Mouse (Mus musculus) intestine, embryonic 16.5 days (tissue): ENCODE results near the gene Ccdc182. TPM values are rescaled to one million over a fixed set of nuclear protein-coding genes. Genes with fewer than 3 reads are reported as not detected.

Experiments used
- ATAC-seq: fragments of 200-750 bp; cut with Nextera tagmentation; 2 replicates; pipeline ENCODE4 v1.8.0; 2017; ENCODE audit warnings: moderate TSS enrichment, moderate library complexity
- H3K27ac ChIP-seq: fragments of 300-500 bp; sonication (generic); 2 replicates; pipeline ENCODE4 v1.5.1; 2014; ENCODE audit warnings: mild to moderate bottlenecking, low read length
- H3K27me3 ChIP-seq: fragments of 300-500 bp; sonication (generic); replicated peaks from 2 replicates; pipeline ENCODE4 v1.6.1; 2014; ENCODE audit warnings: low read length, control low read depth, mixed read lengths; ENCODE audit not compliant: control insufficient read depth, insufficient read depth
- H3K36me3 ChIP-seq: fragments of 300-500 bp; sonication (generic); 2 replicates; pipeline ENCODE4 v1.6.1; 2014; ENCODE audit warnings: low read length, control low read depth; ENCODE audit not compliant: control insufficient read depth, insufficient read depth
- H3K4me1 ChIP-seq: fragments of 300-500 bp; sonication (generic); 2 replicates; pipeline ENCODE4 v1.6.1; 2014; ENCODE audit warnings: low read length, control low read depth, mixed read lengths; ENCODE audit not compliant: control insufficient read depth, insufficient read depth
- H3K4me2 ChIP-seq: fragments of 300-500 bp; sonication (generic); 2 replicates; pipeline ENCODE4 v1.6.1; 2014; ENCODE audit warnings: low read depth, low read length, control low read depth
- H3K4me3 ChIP-seq: fragments of 300-500 bp; sonication (generic); 2 replicates; pipeline ENCODE4 v1.5.1; 2014; ENCODE audit warnings: mild to moderate bottlenecking, low read length
- H3K9ac ChIP-seq: fragments of 300-500 bp; sonication (generic); 2 replicates; pipeline ENCODE4 v1.6.1; 2014; ENCODE audit warnings: low read depth, low read length
- H3K9me3 ChIP-seq: fragments of 300-500 bp; sonication (generic); 2 replicates; pipeline ENCODE4 v1.6.1; 2016; ENCODE audit warnings: low read length, control low read depth; ENCODE audit not compliant: control insufficient read depth
- WGBS: fragments of 180-500 bp; shearing (Covaris S2); extraction: QIAGEN DNeasy Blood & Tissue Kit; methylation state at CpG from one replicate; pipeline ENCODE4 v1.1.7; 2014; 5-methylcytosine and 5-hydroxymethylcytosine counted together
- polyA plus RNA-seq: library from polyadenylated mRNA; unstranded; fragments of >200 nt; fragmentation: Nextera tagmentation; extraction: Ambion mirVana; gene quantifications from 2 replicates; pipeline ENCODE4 v1.2.1, GENCODE M21; 2015

The Ccdc182 gene
- polyA plus RNA-seq, 1 experiment from 2014 or later = not detected

- H3K4me3 ChIP-seq = no peak overlapping the region
- no peak overlapping the region for H3K9ac ChIP-seq
- WGBS = 73% methylated on average over 6 of the region's 6 CpGs
- no peaks in the 10 kb centered on the region for H3K36me3 ChIP-seq
- H3K4me2 ChIP-seq = no peak overlapping the region
- H3K9me3 ChIP-seq = no peaks in the 10 kb centered on the region
- ATAC-seq = no peak
- no peaks in the 10 kb centered on the region for H3K27me3 ChIP-seq
- H3K27ac ChIP-seq = no peak overlapping the region
- H3K4me1 ChIP-seq = peaks cover 6% of the 10 kb centered on the region; the same call in 1 of the 2 replicates
These were observed 16.9 kb downstream of the Ccdc182 start for GRCm38 (mm10) chr11:88310773-88311172.

- 76% methylated on average over 7 of the region's 7 CpGs for WGBS
- Histone ChIP-seq H3K27me3 (no peaks in the 10 kb centered on the region), H3K4me3 (no peak overlapping the region), H3K9me3 (no peaks in the 10 kb centered on the region), H3K4me1 (peaks cover 6% of the 10 kb centered on the region; the same call in 1 of the 2 replicates), H3K36me3 (no peaks in the 10 kb centered on the region), H3K27ac (no peak overlapping the region), H3K4me2 (no peak overlapping the region), H3K9ac (no peak overlapping the region)
- ATAC-seq = no peak
These were observed 17.7 kb downstream of the Ccdc182 start for GRCm38 (mm10) chr11:88311606-88312005.

GRCm38 (mm10) chr11:88313512-88313911, 19.7 kb downstream of the Ccdc182 start:
- ATAC-seq = no peak
- 16% methylated on average over 8 of the region's 8 CpGs for WGBS

GRCm38 (mm10) chr11:88314471-88314870, 20.6 kb downstream of the Ccdc182 start:
- no peaks in the 10 kb centered on the region for H3K9me3 ChIP-seq
- H3K36me3 ChIP-seq = no peaks in the 10 kb centered on the region
- ATAC-seq = no peak
- WGBS = 53% methylated on average over 6 of the region's 6 CpGs
- H3K4me3 ChIP-seq = no peak overlapping the region
- H3K4me2 ChIP-seq = no peak overlapping the region
- H3K4me1 ChIP-seq = peaks cover 6% of the 10 kb centered on the region; the same call in 1 of the 2 replicates
- no peaks in the 10 kb centered on the region for H3K27me3 ChIP-seq
- no peak overlapping the region for H3K27ac ChIP-seq
- no peak overlapping the region for H3K9ac ChIP-seq

More at GRCm38 (mm10) chr11:88313512-88313911, 19.7 kb downstream of the Ccdc182 start:
- Histone ChIP-seq H3K27me3 (no peaks in the 10 kb centered on the region), H3K4me2 (no peak overlapping the region), H3K4me1 (peaks cover 6% of the 10 kb centered on the region; the same call in 1 of the 2 replicates), H3K4me3 (no peak overlapping the region), H3K9ac (no peak overlapping the region), H3K9me3 (no peaks in the 10 kb centered on the region), H3K36me3 (no peaks in the 10 kb centered on the region), H3K27ac (no peak overlapping the region)

GRCm38 (mm10) chr11:88315393-88315792, 21.5 kb downstream of the Ccdc182 start:
- Histone ChIP-seq H3K4me1 (peaks cover 6% of the 10 kb centered on the region; the same call in 1 of the 2 replicates), H3K36me3 (no peaks in the 10 kb centered on the region), H3K4me2 (no peak overlapping the region), H3K4me3 (no peak overlapping the region), H3K27ac (no peak overlapping the region), H3K9ac (no peak overlapping the region), H3K9me3 (no peaks in the 10 kb centered on the region), H3K27me3 (no peaks in the 10 kb centered on the region)
- ATAC-seq = no peak
- 78% methylated on average over 5 of the region's 5 CpGs for WGBS

DNA sequence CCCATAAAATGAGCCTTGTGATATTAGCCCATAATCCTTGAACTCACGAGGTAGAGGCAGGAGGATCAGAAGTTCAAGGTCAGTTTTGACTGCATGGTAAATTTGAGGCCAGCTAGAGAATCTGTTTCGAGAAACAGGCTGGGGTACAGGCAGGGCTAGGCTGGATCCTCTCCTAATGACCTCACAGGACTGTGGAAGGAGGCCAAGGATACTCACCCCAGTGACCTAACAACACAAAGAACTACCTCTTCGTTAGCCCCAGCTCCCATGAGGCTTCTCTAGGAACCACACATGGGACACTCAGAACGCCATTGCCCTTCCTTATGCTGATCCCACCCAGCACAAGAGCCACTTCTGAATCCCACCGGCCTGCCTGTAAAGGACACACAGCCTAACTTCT, 25.0 kb downstream of the Ccdc182 start:
- Histone ChIP-seq H3K9me3 (no peaks in the 10 kb centered on the region), H3K4me2 (no peak overlapping the region), H3K4me3 (no peak overlapping the region), H3K36me3 (no peaks in the 10 kb centered on the region), H3K4me1 (peaks cover 6% of the 10 kb centered on the region; the same call in 1 of the 2 replicates), H3K27me3 (no peaks in the 10 kb centered on the region), H3K9ac (no peak overlapping the region), H3K27ac (no peak overlapping the region)
- no peak for ATAC-seq
- 66% methylated on average over 5 of the region's 5 CpGs for whole genome bisulfite sequencing

DNA sequence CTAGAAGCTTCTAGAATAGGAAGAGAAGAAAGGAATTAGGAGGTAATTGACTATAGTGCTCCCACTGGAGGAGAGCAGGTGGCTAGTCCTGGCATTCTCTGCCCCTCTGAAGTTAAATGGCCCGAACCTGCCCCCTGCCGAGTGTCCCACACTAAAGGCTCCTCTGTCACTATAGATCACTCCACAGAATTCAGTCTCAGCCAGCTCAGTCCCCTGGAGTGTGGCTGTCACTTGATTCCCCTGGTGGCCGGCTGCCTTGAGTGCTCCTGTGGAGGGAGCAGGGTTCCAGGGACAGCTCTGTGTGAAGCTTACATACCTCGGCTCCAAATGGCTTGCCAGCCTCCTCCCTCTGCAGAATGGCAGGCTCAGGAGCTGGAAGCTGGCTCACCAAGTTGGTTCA, 33.2 kb downstream of the Ccdc182 start:
- Histone ChIP-seq H3K4me2 (no peak overlapping the region), H3K4me3 (no peak overlapping the region), H3K9ac (no peak overlapping the region), H3K9me3 (no peaks in the 10 kb centered on the region), H3K36me3 (no peaks in the 10 kb centered on the region), H3K27ac (no peak overlapping the region), H3K27me3 (no peaks in the 10 kb centered on the region), H3K4me1 (peaks cover 12% of the 10 kb centered on the region)
- ATAC-seq = no peak
- WGBS = 14% methylated on average over 4 of the region's 4 CpGs

DNA sequence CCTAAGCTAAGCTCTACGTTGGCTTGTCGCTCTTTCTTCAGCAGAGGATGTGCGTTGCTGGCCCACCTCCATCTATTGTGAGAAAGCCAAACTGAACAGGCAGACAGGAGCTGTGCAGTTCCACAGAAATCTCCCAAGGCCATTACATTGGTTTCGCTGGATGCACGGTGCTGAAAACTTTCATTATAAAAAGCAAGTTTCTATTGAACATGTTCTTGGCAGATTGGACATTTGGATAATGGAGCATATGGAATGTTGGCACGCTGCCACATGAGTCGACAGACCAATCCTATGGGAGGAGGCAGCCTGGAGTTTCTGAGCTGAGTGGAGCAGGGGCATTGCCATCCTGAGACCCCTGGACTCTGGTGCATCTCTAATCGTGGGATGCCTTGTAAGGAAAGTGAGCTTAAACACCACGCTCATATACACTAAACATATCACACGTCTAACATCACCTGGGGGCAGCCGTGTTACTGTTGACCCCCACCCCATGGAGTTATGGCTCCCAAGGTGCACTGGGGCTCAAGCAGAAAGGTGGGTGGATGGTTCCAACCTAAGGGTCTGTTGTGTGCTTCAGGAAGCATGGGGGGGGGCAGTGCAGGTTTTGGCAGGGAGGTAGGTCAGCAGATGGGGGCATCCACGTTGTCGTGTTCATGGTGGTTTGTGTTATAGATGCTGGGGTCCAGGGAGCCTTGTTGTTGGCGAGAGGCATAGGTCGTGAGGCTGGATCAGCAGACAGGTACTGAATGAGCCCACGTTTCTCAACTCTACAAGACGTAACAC, 35.1 kb downstream of the Ccdc182 start:
- H3K36me3 ChIP-seq = no peaks in the 10 kb centered on the region
- peaks cover 12% of the 10 kb centered on the region for H3K4me1 ChIP-seq
- H3K27ac ChIP-seq = no peak overlapping the region
- no peak overlapping the region for H3K4me3 ChIP-seq
- 73% methylated on average over 17 of the region's 17 CpGs for WGBS
- H3K9ac ChIP-seq = no peak overlapping the region
- no peak overlapping the region for H3K4me2 ChIP-seq
- no peaks in the 10 kb centered on the region for H3K27me3 ChIP-seq
- no peak for ATAC-seq
- no peaks in the 10 kb centered on the region for H3K9me3 ChIP-seq

GRCm38 (mm10) chr11:88330799-88331198, 36.9 kb downstream of the Ccdc182 start:
- Histone ChIP-seq H3K4me2 (no peak overlapping the region), H3K36me3 (no peaks in the 10 kb centered on the region), H3K9me3 (no peaks in the 10 kb centered on the region), H3K27ac (no peak overlapping the region), H3K4me3 (no peak overlapping the region), H3K4me1 (peaks cover 21% of the 10 kb centered on the region), H3K9ac (no peak overlapping the region), H3K27me3 (no peaks in the 10 kb centered on the region)
- no peak for ATAC-seq
- WGBS = 33% methylated on average over 11 of the region's 11 CpGs
